Mouse (Mus musculus) CD4-positive, CD25-positive, alpha-beta regulatory T cell, adult 4 months (primary cell): ENCODE results near the gene Gm17720. TPM values are rescaled to one million over a fixed set of nuclear protein-coding genes. Genes with fewer than 3 reads are reported as not detected.
"Not testable (repeated sequence)": the region's sequence is repeated elsewhere in the genome, so short reads cannot be mapped to it uniquely, and the experiment has no call there.

Source experiments
- ATAC-seq: one replicate; pipeline ENCODE4 v1.8.0; 2017
- polyA plus RNA-seq, 2 experiments: library from polyadenylated mRNA; unstranded; fragments of 100-300 nt; shearing (Covaris generic); gene quantifications; one replicate each; pipeline ENCODE4 v1.2.1; 2017

Gm17720 gene
- polyA plus RNA-seq, 2 experiments from 2014 or later: not detected

GRCm38 (mm10) chr8:110039216-110039615 is 63.3 kb downstream of the Gm17720 start:
- no peak for ATAC-seq

- ATAC-seq: no peak
These were observed 66.4 kb downstream of the Gm17720 start for GRCm38 (mm10) chr8:110036156-110036555.

GRCm38 (mm10) chr8:110034331-110034730 is 68.2 kb downstream of the Gm17720 start:
- ATAC-seq: no peak

GRCm38 (mm10) chr8:110033771-110034170 is 68.8 kb downstream of the Gm17720 start:
- ATAC-seq: not testable (repeated sequence)

Other genes with a start within 250 kb of the Gm17720 start
- gene Phlpp2, start 234.2 kb downstream of the Gm17720 start, polyA plus RNA-seq: 1 to 10 TPM in 1 of 2 experiments, under 1 TPM in 1; 0.84 to 1.0 TPM
- gene Marveld3, start 140.6 kb downstream of the Gm17720 start, polyA plus RNA-seq: not detected
- gene Tat, start 112.3 kb downstream of the Gm17720 start, polyA plus RNA-seq: not detected
- not detected for gene Chst4, start 63.0 kb downstream of the Gm17720 start, polyA plus RNA-seq
- gene Zfp612, start 23.0 kb downstream of the Gm17720 start, polyA plus RNA-seq: 1 to 10 TPM; 2.3 to 4.1 TPM
- not detected for gene Gm21964, start 1.5 kb downstream of the Gm17720 start, polyA plus RNA-seq
- gene Calb2, start 65.5 kb upstream of the Gm17720 start, polyA plus RNA-seq: not detected
- gene Cmtr2, start 112.9 kb upstream of the Gm17720 start, polyA plus RNA-seq: 10 to 100 TPM in 1 of 2 experiments, 1 to 10 TPM in 1; 7.2 to 10.7 TPM
- under 1 TPM in 1 of 2 experiments, not detected in 1; 0.01 TPM for gene Hydin, start 164.2 kb upstream of the Gm17720 start, polyA plus RNA-seq